Mouse (Mus musculus): Measurements from ENCODE around the gene Stag2. TPM values are rescaled to one million over a fixed set of nuclear protein-coding genes. Genes with fewer than 3 reads are reported as not detected.

Gene Stag2
- polyA plus RNA-seq, 1 experiment from 2014 or later: 42.9 TPM

- no peak overlapping the region for H3K4me2 ChIP-seq (ENCODE audit: low read length)
- no peak for ATAC-seq (ENCODE audit: insufficient number of reproducible peaks, insufficient read depth, low FRiP score, low read depth)
- no peaks in the 10 kb centered on the region for H3K27me3 ChIP-seq (ENCODE audit: control insufficient read depth, insufficient read depth, low read length)
- no peak overlapping the region for H3K9ac ChIP-seq (ENCODE audit: low read length)
- H3K9me3 ChIP-seq (ENCODE audit: control insufficient read depth, low read length): no peaks in the 10 kb centered on the region
- no peak overlapping the region for H3K27ac ChIP-seq (replicated peaks in 1 of 2; ENCODE audit: control insufficient read depth in 1 of 2, insufficient read depth in 1 of 2, low read depth in 2 of 2, low read length in 2 of 2)
- no peaks in the 10 kb centered on the region for H3K4me1 ChIP-seq (ENCODE audit: control insufficient read depth in 2 of 2, insufficient read depth in 2 of 2, low read length in 2 of 2)
- no peak overlapping the region for H3K4me3 ChIP-seq (ENCODE audit: control insufficient read depth in 1 of 2, insufficient read depth in 1 of 2, low read depth in 1 of 2, low read length in 2 of 2)
- H3K36me3 ChIP-seq (ENCODE audit: control insufficient read depth, insufficient read depth, low read length): peaks cover 23% of the 10 kb centered on the region
Observed at GRCm38 (mm10) chrX:42272713-42273112, 123.6 kb downstream of the Stag2 start.

- no peaks in the 10 kb centered on the region for H3K4me1 ChIP-seq (ENCODE audit: control insufficient read depth in 2 of 2, insufficient read depth in 2 of 2, low read length in 2 of 2)
- H3K4me2 ChIP-seq (ENCODE audit: low read length): peak overlapping the region; percentile 7; the same call in 1 of the 2 replicates
- peak; percentile 21; the same call in 1 of the 2 replicates for ATAC-seq (ENCODE audit: insufficient number of reproducible peaks, insufficient read depth, low FRiP score, low read depth)
- WGBS: 26% methylated on average over 3 of the region's 3 CpGs
- no peak overlapping the region for H3K9ac ChIP-seq (ENCODE audit: low read length)
- no peak overlapping the region for H3K4me3 ChIP-seq (ENCODE audit: control insufficient read depth in 1 of 2, insufficient read depth in 1 of 2, low read depth in 1 of 2, low read length in 2 of 2)
- peak overlapping the region; percentile 35 to 60; a peak in 1 of 4 replicates for H3K27ac ChIP-seq (replicated peaks in 1 of 2; ENCODE audit: control insufficient read depth in 1 of 2, insufficient read depth in 1 of 2, low read depth in 2 of 2, low read length in 2 of 2)
- no peaks in the 10 kb centered on the region for H3K9me3 ChIP-seq (ENCODE audit: control insufficient read depth, low read length)
- no peaks in the 10 kb centered on the region for H3K36me3 ChIP-seq (ENCODE audit: control insufficient read depth, insufficient read depth, low read length)
- no peaks in the 10 kb centered on the region for H3K27me3 ChIP-seq (ENCODE audit: control insufficient read depth, insufficient read depth, low read length)
Observed at GRCm38 (mm10) chrX:42290215-42290614, 141.1 kb downstream of the Stag2 start.

GRCm38 (mm10) chrX:42315231-42315630, 166.1 kb downstream of the Stag2 start:
- H3K4me2 ChIP-seq (ENCODE audit: low read length): no peak overlapping the region
- H3K9me3 ChIP-seq (ENCODE audit: control insufficient read depth, low read length): no peaks in the 10 kb centered on the region
- ATAC-seq (ENCODE audit: insufficient number of reproducible peaks, insufficient read depth, low FRiP score, low read depth): no peak
- H3K36me3 ChIP-seq (ENCODE audit: control insufficient read depth, insufficient read depth, low read length): no peaks in the 10 kb centered on the region
- no peaks in the 10 kb centered on the region for H3K27me3 ChIP-seq (ENCODE audit: control insufficient read depth, insufficient read depth, low read length)
- H3K9ac ChIP-seq (ENCODE audit: low read length): no peak overlapping the region
- no peak overlapping the region for H3K4me3 ChIP-seq (ENCODE audit: control insufficient read depth in 1 of 2, insufficient read depth in 1 of 2, low read depth in 1 of 2, low read length in 2 of 2)
- H3K4me1 ChIP-seq (ENCODE audit: control insufficient read depth in 2 of 2, insufficient read depth in 2 of 2, low read length in 2 of 2): no peaks in the 10 kb centered on the region
- H3K27ac ChIP-seq (replicated peaks in 1 of 2; ENCODE audit: control insufficient read depth in 1 of 2, insufficient read depth in 1 of 2, low read depth in 2 of 2, low read length in 2 of 2): no peak overlapping the region
- 68% methylated on average over 3 of the region's 3 CpGs for WGBS

- H3K27ac ChIP-seq (replicated peaks in 1 of 2; ENCODE audit: control insufficient read depth in 1 of 2, insufficient read depth in 1 of 2, low read depth in 2 of 2, low read length in 2 of 2): no peak overlapping the region
- H3K27me3 ChIP-seq (ENCODE audit: control insufficient read depth, insufficient read depth, low read length): no peaks in the 10 kb centered on the region
- H3K9me3 ChIP-seq (ENCODE audit: control insufficient read depth, low read length): no peaks in the 10 kb centered on the region
- H3K4me2 ChIP-seq (ENCODE audit: low read length): no peak overlapping the region
- H3K4me1 ChIP-seq (ENCODE audit: control insufficient read depth in 2 of 2, insufficient read depth in 2 of 2, low read length in 2 of 2): no peaks in the 10 kb centered on the region
- no peak for ATAC-seq (ENCODE audit: insufficient number of reproducible peaks, insufficient read depth, low FRiP score, low read depth)
- no peak overlapping the region for H3K9ac ChIP-seq (ENCODE audit: low read length)
- no peak overlapping the region for H3K4me3 ChIP-seq (ENCODE audit: control insufficient read depth in 1 of 2, insufficient read depth in 1 of 2, low read depth in 1 of 2, low read length in 2 of 2)
- 50% methylated on average over 5 of the region's 5 CpGs for WGBS
- no peaks in the 10 kb centered on the region for H3K36me3 ChIP-seq (ENCODE audit: control insufficient read depth, insufficient read depth, low read length)
Observed at GRCm38 (mm10) chrX:42320424-42320823, 171.3 kb downstream of the Stag2 start.

GRCm38 (mm10) chrX:42321200-42321773, 172.2 kb downstream of the Stag2 start:
- H3K4me2 ChIP-seq (ENCODE audit: low read length): no peak overlapping the region
- H3K27me3 ChIP-seq (ENCODE audit: control insufficient read depth, insufficient read depth, low read length): no peaks in the 10 kb centered on the region

GRCm38 (mm10) chrX:42324848-42325247, 175.7 kb downstream of the Stag2 start:
- Histone ChIP-seq H3K4me1 (ENCODE audit: control insufficient read depth in 2 of 2, insufficient read depth in 2 of 2, low read length in 2 of 2) (no peaks in the 10 kb centered on the region), H3K9me3 (ENCODE audit: control insufficient read depth, low read length) (no peaks in the 10 kb centered on the region), H3K4me2 (ENCODE audit: low read length) (no peak overlapping the region), H3K4me3 (ENCODE audit: control insufficient read depth in 1 of 2, insufficient read depth in 1 of 2, low read depth in 1 of 2, low read length in 2 of 2) (no peak overlapping the region), H3K36me3 (ENCODE audit: control insufficient read depth, insufficient read depth, low read length) (no peaks in the 10 kb centered on the region), H3K9ac (ENCODE audit: low read length) (no peak overlapping the region), H3K27me3 (ENCODE audit: control insufficient read depth, insufficient read depth, low read length) (no peaks in the 10 kb centered on the region), H3K27ac (replicated peaks in 1 of 2; ENCODE audit: control insufficient read depth in 1 of 2, insufficient read depth in 1 of 2, low read depth in 2 of 2, low read length in 2 of 2) (no peak overlapping the region)
- WGBS: 71% methylated on average over 3 of the region's 3 CpGs
- no peak for ATAC-seq (ENCODE audit: insufficient number of reproducible peaks, insufficient read depth, low FRiP score, low read depth)

More at GRCm38 (mm10) chrX:42321200-42321773, 172.2 kb downstream of the Stag2 start:
- WGBS: 57% methylated on average over 9 of the region's 9 CpGs
- no peaks in the 10 kb centered on the region for H3K4me1 ChIP-seq (ENCODE audit: control insufficient read depth in 2 of 2, insufficient read depth in 2 of 2, low read length in 2 of 2)
- H3K36me3 ChIP-seq (ENCODE audit: control insufficient read depth, insufficient read depth, low read length): no peaks in the 10 kb centered on the region
- no peak for ATAC-seq (ENCODE audit: insufficient number of reproducible peaks, insufficient read depth, low FRiP score, low read depth)
- H3K9me3 ChIP-seq (ENCODE audit: control insufficient read depth, low read length): no peaks in the 10 kb centered on the region
- no peak overlapping the region for H3K4me3 ChIP-seq (ENCODE audit: control insufficient read depth in 1 of 2, insufficient read depth in 1 of 2, low read depth in 1 of 2, low read length in 2 of 2)
- no peak overlapping the region for H3K9ac ChIP-seq (ENCODE audit: low read length)
- no peak overlapping the region for H3K27ac ChIP-seq (replicated peaks in 1 of 2; ENCODE audit: control insufficient read depth in 1 of 2, insufficient read depth in 1 of 2, low read depth in 2 of 2, low read length in 2 of 2)

Other genes starting within 250 kb of the Stag2 start
- 59.2 and 67.4 TPM in 2 replicates for gene Thoc2, start 228.6 kb upstream of the Stag2 start, polyA plus RNA-seq (2014; fragmentation: Nextera tagmentation; extraction: Ambion mirVana)
- gene Xiap, start 89.6 kb upstream of the Stag2 start, polyA plus RNA-seq (2014; fragmentation: Nextera tagmentation; extraction: Ambion mirVana): 16.8 and 16.9 TPM in 2 replicates

Data from heart, embryonic 14.5 days (tissue).